Mouse (Mus musculus): ENCODE data around the gene Ahcyl2.
A peak's percentile ranks its signal among the peaks of the same experiment; 100 is the strongest.
"Not testable (repeated sequence)": the region's sequence is repeated elsewhere in the genome, so short reads cannot be mapped to it uniquely, and the experiment has no call there.

Ahcyl2 gene

GRCm38 (mm10) chr6:29767813-29768660 is at the start of gene Ahcyl2:
Gene Ahcyl2, plus strand, starts transcription at chr6:29768011.
- DNase-seq (ENCODE audit: inconsistent ontology term): peak; percentile 98

GRCm38 (mm10) chr6:29718894-29719329 is 48.9 kb upstream of the Ahcyl2 start:
- DNase-seq (ENCODE audit: inconsistent ontology term): peak; percentile 55

DNA sequence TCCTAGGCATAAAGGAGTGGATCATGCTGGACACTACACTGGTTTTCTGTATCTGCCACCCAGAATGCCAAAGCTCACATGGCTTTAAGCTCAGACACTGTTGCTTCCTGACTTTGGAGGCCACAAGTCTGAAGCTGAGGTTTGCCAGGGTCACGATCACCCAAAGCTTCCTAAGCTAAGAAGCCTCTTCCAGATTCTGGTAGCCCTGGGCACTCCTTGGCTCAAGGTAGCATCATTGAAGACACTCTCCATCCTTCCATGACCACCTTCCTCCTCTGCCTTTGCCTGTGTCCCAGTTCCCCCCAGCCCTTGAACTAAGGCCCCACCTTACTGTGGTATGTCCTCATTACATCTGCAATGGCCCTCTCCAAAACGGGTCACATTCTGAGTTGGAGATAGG is 45.9 kb upstream of the Ahcyl2 start:
- no peak for DNase-seq (ENCODE audit: inconsistent ontology term)

GRCm38 (mm10) chr6:29726576-29727200 is 41.1 kb upstream of the Ahcyl2 start:
- DNase-seq (ENCODE audit: inconsistent ontology term): peak; percentile 16

GRCm38 (mm10) chr6:29728035-29728434 is 39.8 kb upstream of the Ahcyl2 start:
- no peak for DNase-seq (ENCODE audit: inconsistent ontology term)

DNA sequence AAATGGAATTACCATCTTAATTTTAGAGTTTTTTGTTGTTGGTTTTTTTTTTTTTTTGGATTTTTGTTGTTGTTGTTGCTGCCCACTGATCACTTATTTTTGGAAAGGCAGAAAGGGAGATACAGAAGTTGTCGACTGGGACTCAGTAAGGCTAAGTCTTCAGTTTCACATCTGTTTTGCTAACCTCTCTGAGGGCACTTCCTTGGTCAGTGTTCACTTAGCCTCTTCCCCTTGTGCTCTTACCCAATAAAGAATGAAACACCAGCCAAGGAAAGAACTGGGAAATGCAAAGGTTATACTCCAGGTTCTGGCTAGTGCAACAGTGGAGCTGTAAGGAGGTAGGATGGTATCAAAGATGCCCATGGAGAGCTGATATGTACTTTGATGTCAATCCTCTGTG is 38.3 kb upstream of the Ahcyl2 start:
- no peak for DNase-seq (ENCODE audit: inconsistent ontology term)

DNA sequence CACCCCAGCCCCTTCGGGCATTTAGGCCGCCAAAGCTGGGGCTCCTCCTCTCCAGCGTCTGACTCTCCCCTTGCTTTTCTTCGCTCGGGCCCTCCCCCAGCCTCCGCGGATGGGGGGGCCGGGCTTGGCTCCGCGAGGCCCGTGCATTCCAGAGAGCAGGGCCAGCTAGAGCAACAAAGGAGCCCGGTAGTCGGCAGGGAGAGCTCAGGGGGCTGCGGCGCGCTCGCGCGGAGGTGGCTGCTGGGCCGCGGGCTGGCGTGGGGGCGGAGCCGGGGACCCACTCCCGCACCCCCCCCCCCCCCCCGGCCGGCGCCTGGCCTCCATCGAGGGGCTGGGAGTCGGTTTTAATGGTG is 32.5 kb upstream of the Ahcyl2 start, which contains the start of gene Smo:
Gene Smo, plus strand, starts transcription at position 168 of the 353 bp plus-strand sequence.
- peak; percentile 97 for DNase-seq (ENCODE audit: inconsistent ontology term)

- DNase-seq (ENCODE audit: inconsistent ontology term): peak; percentile 83
Measured at GRCm38 (mm10) chr6:29735689-29736451, 31.9 kb upstream of the Ahcyl2 start.

DNA sequence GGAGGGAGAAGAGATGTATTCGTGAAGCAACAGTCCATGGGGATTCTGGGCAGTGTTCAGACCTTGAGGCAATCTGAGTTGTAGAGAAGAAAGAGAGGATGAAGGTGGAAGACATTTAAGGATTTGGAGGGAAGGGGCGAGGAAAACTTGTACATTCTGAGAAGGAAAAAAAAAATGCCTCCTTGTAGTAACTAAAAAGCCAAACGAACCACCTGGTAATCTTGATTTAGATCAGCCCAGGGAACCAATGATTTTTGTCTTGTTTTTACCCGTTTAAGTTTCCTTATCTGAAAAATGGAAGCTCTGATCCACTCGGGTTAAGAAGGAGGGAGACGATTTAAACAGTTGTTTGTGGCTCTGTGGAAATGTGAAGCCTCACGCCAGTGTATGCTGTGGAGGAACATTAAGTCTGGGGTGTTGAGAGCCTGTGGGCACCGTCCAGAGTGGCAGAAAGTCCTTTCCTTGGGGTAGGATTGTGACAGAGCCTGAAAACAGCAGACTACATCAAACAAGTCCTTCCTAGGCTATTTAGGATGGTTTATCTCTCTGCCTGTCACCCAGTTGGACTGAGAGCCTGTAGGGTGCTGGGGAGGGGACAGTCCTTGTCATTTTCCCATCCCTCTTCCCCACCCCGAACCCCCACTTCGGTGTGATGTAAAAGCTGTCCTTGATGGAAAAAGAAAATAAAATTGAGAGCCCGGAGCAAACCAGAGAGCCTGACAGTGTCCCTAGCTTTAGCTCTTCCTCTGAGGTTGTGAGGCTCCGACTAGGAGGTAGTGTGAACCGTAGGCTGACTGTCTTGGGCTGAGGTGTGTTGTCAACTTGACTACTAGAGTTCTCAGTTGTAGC is 31.0 kb upstream of the Ahcyl2 start:
- DNase-seq (ENCODE audit: inconsistent ontology term): peak; percentile 36

- no peak for DNase-seq (ENCODE audit: inconsistent ontology term)
Measured at GRCm38 (mm10) chr6:29751466-29752152, 16.2 kb upstream of the Ahcyl2 start.

- DNase-seq (ENCODE audit: inconsistent ontology term): no peak
Measured at GRCm38 (mm10) chr6:29753336-29753735, 14.5 kb upstream of the Ahcyl2 start.

DNA sequence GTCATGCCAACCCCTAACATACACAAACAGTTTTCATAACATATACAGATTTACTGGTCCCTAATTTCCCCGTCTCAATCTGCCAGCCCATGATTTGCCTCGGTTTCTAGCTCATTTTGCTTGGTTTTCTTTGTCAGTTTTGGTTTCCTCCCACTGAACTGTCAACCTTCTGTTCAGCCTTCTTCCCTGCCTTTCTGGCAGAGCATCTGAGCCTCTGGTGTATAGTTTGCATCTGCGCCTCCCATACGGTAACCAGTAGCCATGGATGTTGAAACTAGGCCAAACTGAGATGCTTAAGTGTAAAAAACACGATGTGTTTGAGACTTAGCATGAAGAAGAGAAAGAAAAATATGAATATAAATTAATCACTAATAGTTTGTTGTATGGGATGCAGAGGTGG is 11.8 kb upstream of the Ahcyl2 start:
- no peak for DNase-seq (ENCODE audit: inconsistent ontology term)

DNA sequence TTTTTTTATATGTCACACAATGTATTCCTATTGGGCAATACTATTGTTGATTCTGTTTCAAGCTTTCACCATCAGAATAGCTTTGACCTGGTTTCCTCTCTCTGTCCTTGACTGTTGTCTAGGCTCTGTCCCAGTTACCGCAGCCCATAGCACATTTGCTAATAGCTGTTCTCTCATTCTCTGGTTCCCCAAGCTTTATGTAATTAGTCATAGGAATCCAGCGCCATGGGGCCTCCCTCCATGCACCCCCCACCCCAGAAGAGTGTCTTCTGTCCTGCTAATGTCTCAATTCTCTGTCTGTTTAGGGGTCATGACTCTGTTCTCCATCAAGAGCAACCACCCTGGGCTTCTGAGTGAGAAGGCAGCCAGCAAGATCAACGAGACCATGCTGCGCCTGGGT is 11.3 kb upstream of the Ahcyl2 start:
- DNase-seq (ENCODE audit: inconsistent ontology term): no peak

GRCm38 (mm10) chr6:29758417-29758816 is 9.4 kb upstream of the Ahcyl2 start:
- peak; percentile 65 for DNase-seq (ENCODE audit: inconsistent ontology term)

- DNase-seq (ENCODE audit: inconsistent ontology term): no peak
Measured at GRCm38 (mm10) chr6:29759012-29759679, 8.7 kb upstream of the Ahcyl2 start.

DNA sequence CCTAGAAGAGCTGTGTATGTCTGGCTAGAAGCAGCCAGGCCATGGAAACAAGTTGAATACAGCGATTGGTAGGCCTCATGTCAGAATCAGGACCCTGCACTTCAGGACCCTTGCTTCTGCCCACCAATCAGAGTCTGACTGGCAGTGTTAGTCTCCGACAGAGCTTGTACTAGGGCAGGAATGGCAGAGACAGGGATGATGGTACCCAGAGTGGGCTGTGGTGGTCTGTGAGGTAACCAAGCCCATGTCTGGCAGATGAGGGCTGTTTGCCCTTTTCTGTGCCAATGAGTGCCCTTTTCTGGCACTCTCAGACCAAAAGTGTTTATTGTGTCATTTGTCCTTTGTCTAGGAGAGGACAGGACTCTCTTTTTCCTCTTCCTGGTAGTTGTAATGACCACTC is 7.4 kb upstream of the Ahcyl2 start:
- not testable (repeated sequence) for DNase-seq (ENCODE audit: inconsistent ontology term)

GRCm38 (mm10) chr6:29761282-29761681 is 6.5 kb upstream of the Ahcyl2 start:
- DNase-seq (ENCODE audit: inconsistent ontology term): no peak

GRCm38 (mm10) chr6:29762524-29762923 is 5.3 kb upstream of the Ahcyl2 start:
- DNase-seq (ENCODE audit: inconsistent ontology term): no peak

DNA sequence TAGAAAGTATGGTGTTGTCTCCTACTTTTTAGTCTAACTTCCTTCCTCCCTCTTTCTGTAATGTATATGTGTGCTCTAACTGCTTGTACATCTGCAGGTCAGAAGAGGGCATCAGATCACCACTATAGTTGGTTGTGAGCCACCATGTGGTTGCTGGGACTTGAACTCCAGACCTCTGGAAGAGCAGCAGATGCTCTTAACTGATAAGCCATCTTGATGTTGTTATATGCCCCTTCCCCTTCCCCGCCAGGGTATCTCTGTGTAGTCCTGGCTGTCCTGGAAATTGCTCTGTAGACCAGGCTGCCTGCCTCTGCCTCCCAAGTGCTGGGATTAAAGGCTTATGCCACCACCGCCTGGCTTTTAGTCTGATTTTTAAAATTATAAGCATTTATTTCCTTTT is 937 bp upstream of the Ahcyl2 start:
- DNase-seq (ENCODE audit: inconsistent ontology term): no peak

DNA sequence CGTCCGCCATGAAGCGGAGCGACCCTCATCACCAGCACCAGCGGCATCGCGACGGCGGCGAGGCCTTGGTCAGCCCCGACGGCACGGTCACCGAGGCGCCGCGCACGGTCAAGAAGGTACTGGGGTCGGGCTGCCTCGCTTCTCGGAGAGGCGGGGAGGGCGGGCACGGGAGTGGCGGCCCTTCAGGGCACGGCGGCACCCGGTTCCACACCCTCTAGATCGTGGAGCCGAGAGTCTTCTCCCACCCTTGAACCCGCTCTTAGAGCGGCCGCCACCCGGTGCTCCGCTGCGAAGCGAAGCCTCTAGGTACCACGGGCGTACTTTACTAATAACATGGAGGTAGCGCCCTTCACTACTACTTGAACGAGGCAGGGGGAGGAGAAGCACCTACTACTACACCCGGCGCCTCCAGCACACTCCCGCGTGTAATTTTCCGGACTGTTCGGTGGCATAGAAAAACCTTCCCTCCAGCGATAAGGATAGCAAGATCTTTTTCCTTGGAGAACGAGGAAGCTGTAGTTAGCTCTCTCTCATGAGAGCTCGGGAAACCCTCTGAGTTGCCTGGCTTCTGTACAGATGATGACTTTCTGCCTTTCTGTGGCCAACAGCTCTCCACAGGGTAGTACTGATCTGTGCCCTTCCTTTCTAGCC is 1.1 kb downstream of the Ahcyl2 start:
- peak; percentile 42 for DNase-seq (ENCODE audit: inconsistent ontology term)
